In genomic region chr3:58167761-58168290, GRCm38 (mm10) we compare ENCODE assay signal across 17 mouse cellular contexts.
DNase-seq lines count a peak whose midpoint lies in the region; ATAC-seq and TF ChIP-seq lines count a peak whose summit lies in the region.
"Had no signal": no experiment of that assay in that cellular context is flagged by ENCODE, and none has a peak within 500 bp of the region (broad histone marks: within the 10 kb centered on the region; RNA-seq: fewer than 3 reads in every experiment).

No protein-coding gene starts in this region.

- TF ChIP-seq POLR2A in embryonic fibroblast, embryonic 13.5 days (IDR thresholded peaks at IDR 0.05; ENCODE audit: low read depth, low read length): no peak

- H3K27me3 ChIP-seq in heart, embryonic 12.5 days (replicated peaks): no peaks in the 10 kb centered on the region
- H3K27me3 ChIP-seq: heart, embryonic 15.5 days; hindbrain, embryonic 13.5 days; intestine, embryonic 15.5 days had no signal

- H3K9ac ChIP-seq in heart, embryonic 12.5 days: no peak overlapping the region
- H3K9ac ChIP-seq: forebrain, postnatal 0 days; heart, embryonic 15.5 days; hindbrain, embryonic 13.5 days; intestine, embryonic 15.5 days had no signal

- H3K9me3 ChIP-seq in heart, embryonic 12.5 days (replicated peaks): no peaks in the 10 kb centered on the region
- H3K9me3 ChIP-seq: G1E; heart, embryonic 15.5 days; hindbrain, embryonic 10.5 days; hindbrain, embryonic 13.5 days; intestine, embryonic 15.5 days had no signal

- H3K4me1 ChIP-seq in heart, embryonic 12.5 days (replicated peaks): peaks cover 41% of the 10 kb centered on the region
- peaks cover 14% of the 10 kb centered on the region; the same call in 1 of the 2 replicates for H3K4me1 ChIP-seq in embryonic fibroblast, embryonic 13.5 days (ENCODE audit: control insufficient read depth, insufficient read depth, low read length)
- H3K4me1 ChIP-seq: intestine, embryonic 15.5 days had no signal

- peak overlapping the region; percentile 56 for H3K27ac ChIP-seq in heart, embryonic 12.5 days (ENCODE audit: poor library complexity, severe bottlenecking)
- H3K27ac ChIP-seq in embryonic fibroblast, embryonic 13.5 days (ENCODE audit: insufficient read depth, low read length): peak overlapping the region; percentile 74
- H3K27ac ChIP-seq: hindbrain, embryonic 10.5 days; hindbrain, embryonic 13.5 days; intestine, embryonic 15.5 days had no signal

- TF ChIP-seq CTCF in embryonic fibroblast, embryonic 13.5 days (IDR thresholded peaks at IDR 0.05; ENCODE audit: borderline replicate concordance, insufficient read depth, low read length): no peak

- DNase-seq in heart, adult 11 months: peak; percentile 71
- DNase-seq in heart, postnatal 36 days: no peak
- DNase-seq in heart, adult 8-10 months (ENCODE audit: low spot score): no peak
- DNase-seq in ES-CJ7 (ENCODE audit: low read depth, low spot score): peak; percentile 14
- no peak for DNase-seq in layer of hippocampus, adult 9-11 months
- DNase-seq: cerebellum, adult 8-10 months; kidney, adult 11 months had no signal

- H3K4me2 ChIP-seq in heart, embryonic 12.5 days: no peak overlapping the region
- H3K4me2 ChIP-seq: heart, embryonic 15.5 days; hindbrain, embryonic 13.5 days; intestine, embryonic 15.5 days had no signal

- intact Hi-C loops in heart, postnatal 36 days (cut with DNase I): loop anchor here (10.0 kb wide), 1 partner anchor 617 kb away; no protein-coding TSS in a partner anchor

- H3K4me3 ChIP-seq in heart, embryonic 12.5 days: no peak overlapping the region
- no peak overlapping the region for H3K4me3 ChIP-seq in embryonic fibroblast, embryonic 13.5 days (ENCODE audit: insufficient read depth, low read length)
- H3K4me3 ChIP-seq: heart, embryonic 15.5 days; hindbrain, embryonic 10.5 days; hindbrain, embryonic 13.5 days; intestine, embryonic 15.5 days had no signal

- 70% methylated on average over 1 of the region's 1 CpGs for WGBS in heart, embryonic 12.5 days

- ATAC-seq in heart, embryonic 12.5 days (ENCODE audit: insufficient number of reproducible peaks, low FRiP score): no peak
- no peak for ATAC-seq in CD4-positive, CD25-positive, alpha-beta regulatory T cell, adult 4 months
- ATAC-seq: activated CD4-positive, CD25-positive, alpha-beta regulatory T cell, adult 4 months; intestine, embryonic 15.5 days had no signal

- H3K36me3 ChIP-seq in heart, embryonic 12.5 days: no peaks in the 10 kb centered on the region
- H3K36me3 ChIP-seq: G1E; heart, embryonic 15.5 days; hindbrain, embryonic 10.5 days; hindbrain, embryonic 13.5 days; intestine, embryonic 15.5 days had no signal

Comparison
In these comparisons a context has a peak if more than half of its experiments do, and no peak if none do; other contexts are left out.
1. DNase-seq: peak in heart, adult 11 months (single experiment) and ES-CJ7 (single experiment); none in heart, postnatal 36 days (0 of 2), heart, adult 8-10 months (single experiment) and layer of hippocampus, adult 9-11 months (single experiment).